Mouse (Mus musculus) midbrain, embryonic 16.5 days (tissue): ENCODE results near the gene Panx2. TPM values are rescaled to one million over a fixed set of nuclear protein-coding genes. Genes with fewer than 3 reads are reported as not detected.
A peak's percentile ranks its signal among the peaks of the same experiment; 100 is the strongest.

Source experiments
- ATAC-seq: fragments of 200-750 bp; cut with Nextera tagmentation; 2 replicates; pipeline ENCODE4 v1.8.0; 2017; ENCODE audit warnings: moderate TSS enrichment
- H3K27ac ChIP-seq: fragments of 300-500 bp; sonication (generic); 2 replicates; pipeline ENCODE4 v1.5.1; 2014; ENCODE audit warnings: mild to moderate bottlenecking, low read length, mixed read lengths
- H3K27me3 ChIP-seq: fragments of 300-500 bp; sonication (generic); 2 replicates; pipeline ENCODE4 v1.6.1; 2014; ENCODE audit warnings: low read depth, low read length, mixed read lengths; ENCODE audit not compliant: control insufficient read depth, insufficient read depth
- H3K36me3 ChIP-seq: fragments of 300-500 bp; sonication (generic); 2 replicates; pipeline ENCODE4 v1.6.1; 2014; ENCODE audit warnings: mild to moderate bottlenecking, low read length, moderate library complexity, mixed read lengths; ENCODE audit not compliant: control insufficient read depth, insufficient read depth
- H3K4me1 ChIP-seq: fragments of 300-500 bp; sonication (generic); 2 replicates; pipeline ENCODE4 v1.6.1; 2014; ENCODE audit warnings: mild to moderate bottlenecking, low read length, mixed read lengths; ENCODE audit not compliant: control insufficient read depth, insufficient read depth
- H3K4me2 ChIP-seq: fragments of 300-500 bp; sonication (generic); 2 replicates; pipeline ENCODE4 v1.6.1; 2014; ENCODE audit warnings: mild to moderate bottlenecking, low read length, mixed read lengths
- H3K4me3 ChIP-seq: fragments of 300-500 bp; sonication (generic); 2 replicates; pipeline ENCODE4 v1.5.1; 2014; ENCODE audit warnings: low read depth, mild to moderate bottlenecking, low read length, moderate library complexity, mixed read lengths
- H3K9ac ChIP-seq: fragments of 300-500 bp; sonication (generic); 2 replicates; pipeline ENCODE4 v1.6.1; 2014; ENCODE audit warnings: low read depth, low read length, mixed read lengths
- H3K9me3 ChIP-seq: fragments of 300-500 bp; sonication (generic); replicated peaks from 2 replicates; pipeline ENCODE4 v1.6.1; 2014; ENCODE audit warnings: mild to moderate bottlenecking, low read length, mixed read lengths; ENCODE audit not compliant: control insufficient read depth, poor library complexity, severe bottlenecking
- WGBS: fragments of 180-500 bp; shearing (Covaris S2); extraction: QIAGEN DNeasy Blood & Tissue Kit; methylation state at CpG from one replicate; pipeline ENCODE4 v1.1.7; 2014; 5-methylcytosine and 5-hydroxymethylcytosine counted together
- polyA plus RNA-seq: library from polyadenylated mRNA; unstranded; fragments of >200 nt; fragmentation: Nextera tagmentation; extraction: Ambion mirVana; gene quantifications from 2 replicates; pipeline ENCODE4 v1.2.1, GENCODE M21; 2015

Panx2 gene
- 7.5 and 9.5 TPM in 2 replicates for polyA plus RNA-seq

GRCm38 (mm10) chr15:89059161-89059931 lies at the start of gene Panx2:
TSS of gene Panx2 (plus strand) at chr15:89059734.
- no peaks in the 10 kb centered on the region for H3K27me3 ChIP-seq
- no peaks in the 10 kb centered on the region for H3K9me3 ChIP-seq
- H3K4me1 ChIP-seq, result peaks cover 20% of the 10 kb centered on the region
- H3K27ac ChIP-seq, result peak within 1 kb of the TSS; percentile 85
- H3K9ac ChIP-seq, result peak within 1 kb of the TSS; percentile 88
- no peaks in the 10 kb centered on the region; the same call in none of the 2 replicates for H3K36me3 ChIP-seq
- H3K4me2 ChIP-seq, result peak within 1 kb of the TSS; percentile 83
- ATAC-seq, result peak; percentile 57
- peak within 1 kb of the TSS; percentile 78 for H3K4me3 ChIP-seq
- under 1% methylated on average over 46 of the region's 57 CpGs for WGBS

GRCm38 (mm10) chr15:89016722-89017121 lies 42.8 kb upstream of the Panx2 start:
- Histone ChIP-seq H3K4me3 (no peak overlapping the region), H3K4me1 (no peaks in the 10 kb centered on the region), H3K27me3 (no peaks in the 10 kb centered on the region), H3K27ac (no peak overlapping the region), H3K9ac (no peak overlapping the region), H3K4me2 (no peak overlapping the region), H3K36me3 (no peaks in the 10 kb centered on the region), H3K9me3 (no peaks in the 10 kb centered on the region)
- WGBS, result 90% methylated on average over 3 of the region's 3 CpGs
- no peak for ATAC-seq

GRCm38 (mm10) chr15:89020085-89020484 lies 39.4 kb upstream of the Panx2 start:
- Histone ChIP-seq H3K4me3 (no peak overlapping the region), H3K36me3 (no peaks in the 10 kb centered on the region), H3K4me1 (no peaks in the 10 kb centered on the region), H3K27ac (no peak overlapping the region), H3K9ac (no peak overlapping the region), H3K9me3 (no peaks in the 10 kb centered on the region), H3K27me3 (no peaks in the 10 kb centered on the region), H3K4me2 (no peak overlapping the region)
- no peak for ATAC-seq
- 86% methylated on average over 7 of the region's 7 CpGs for WGBS

- H3K36me3 ChIP-seq, result no peaks in the 10 kb centered on the region
- H3K27me3 ChIP-seq, result no peaks in the 10 kb centered on the region
- no peaks in the 10 kb centered on the region for H3K4me1 ChIP-seq
- no peak for ATAC-seq
- H3K4me3 ChIP-seq, result no peak overlapping the region
- H3K4me2 ChIP-seq, result no peak overlapping the region
- no peaks in the 10 kb centered on the region for H3K9me3 ChIP-seq
- H3K9ac ChIP-seq, result no peak overlapping the region
- 81% methylated on average over 7 of the region's 7 CpGs for WGBS
- H3K27ac ChIP-seq, result no peak overlapping the region
These were observed 39.0 kb upstream of the Panx2 start for GRCm38 (mm10) chr15:89020492-89020891.

- ATAC-seq, result no peak
- no peak overlapping the region for H3K4me2 ChIP-seq
- H3K4me1 ChIP-seq, result no peaks in the 10 kb centered on the region
- no peaks in the 10 kb centered on the region for H3K27me3 ChIP-seq
- 0 out of 2 replicates have a peak, but pooled peaks cover 5% of the 10 kb centered on the region for H3K9me3 ChIP-seq
- H3K36me3 ChIP-seq, result no peaks in the 10 kb centered on the region
- H3K4me3 ChIP-seq, result no peak overlapping the region
- no peak overlapping the region for H3K27ac ChIP-seq
- 77% methylated on average over 5 of the region's 5 CpGs for WGBS
- no peak overlapping the region for H3K9ac ChIP-seq
These were observed 15.2 kb upstream of the Panx2 start for GRCm38 (mm10) chr15:89044381-89044780.

GRCm38 (mm10) chr15:89046356-89046755 lies 13.2 kb upstream of the Panx2 start:
- no peak for ATAC-seq
- Histone ChIP-seq H3K27ac (no peak overlapping the region), H3K27me3 (no peaks in the 10 kb centered on the region), H3K36me3 (no peaks in the 10 kb centered on the region), H3K4me2 (no peak overlapping the region), H3K4me3 (no peak overlapping the region), H3K9ac (no peak overlapping the region), H3K9me3 (0 out of 2 replicates have a peak, but pooled peaks cover 5% of the 10 kb centered on the region), H3K4me1 (no peaks in the 10 kb centered on the region)
- 77% methylated on average over 4 of the region's 4 CpGs for WGBS

GRCm38 (mm10) chr15:89054666-89055065 lies 4.9 kb upstream of the Panx2 start:
- no peak overlapping the region for H3K27ac ChIP-seq
- no peaks in the 10 kb centered on the region for H3K36me3 ChIP-seq
- 90% methylated on average over 7 of the region's 7 CpGs for WGBS

GRCm38 (mm10) chr15:89058736-89059135 lies 798 bp upstream of the Panx2 start:
- WGBS, result 28% methylated on average over 6 of the region's 6 CpGs
- peak overlapping the region; percentile 83 for H3K4me2 ChIP-seq
- peak overlapping the region; percentile 85; the same call in 1 of the 2 replicates for H3K27ac ChIP-seq
- ATAC-seq, result no peak
- no peaks in the 10 kb centered on the region for H3K27me3 ChIP-seq
- peak overlapping the region; percentile 88 for H3K9ac ChIP-seq
- peaks cover 20% of the 10 kb centered on the region for H3K4me1 ChIP-seq
- H3K9me3 ChIP-seq, result no peaks in the 10 kb centered on the region
- H3K4me3 ChIP-seq, result peak overlapping the region; percentile 78
- no peaks in the 10 kb centered on the region; the same call in none of the 2 replicates for H3K36me3 ChIP-seq

More at GRCm38 (mm10) chr15:89054666-89055065, 4.9 kb upstream of the Panx2 start:
- no peak overlapping the region for H3K4me2 ChIP-seq
- no peak overlapping the region for H3K9ac ChIP-seq
- H3K9me3 ChIP-seq, result no peaks in the 10 kb centered on the region
- no peak overlapping the region for H3K4me3 ChIP-seq
- H3K4me1 ChIP-seq, result peaks cover 6% of the 10 kb centered on the region; the same call in 1 of the 2 replicates
- ATAC-seq, result no peak
- H3K27me3 ChIP-seq, result no peaks in the 10 kb centered on the region

- Histone ChIP-seq H3K4me3 (peak overlapping the region; percentile 78), H3K9me3 (no peaks in the 10 kb centered on the region), H3K27me3 (no peaks in the 10 kb centered on the region), H3K9ac (peak overlapping the region; percentile 88), H3K4me2 (peak overlapping the region; percentile 83), H3K27ac (peak overlapping the region; percentile 85), H3K4me1 (peaks cover 20% of the 10 kb centered on the region), H3K36me3 (no peaks in the 10 kb centered on the region; the same call in none of the 2 replicates)
- ATAC-seq, result peak; percentile 72
- under 1% methylated on average over 39 of the region's 48 CpGs for whole genome bisulfite sequencing
These were observed 623 bp downstream of the Panx2 start for GRCm38 (mm10) chr15:89060032-89060681.
